Mouse (Mus musculus): Measurements from ENCODE around the gene Dnajc13. TPM values are rescaled to one million over a fixed set of nuclear protein-coding genes. Genes with fewer than 3 reads are reported as not detected.

Gene Dnajc13
- polyA plus RNA-seq, 1 experiment = 107 TPM

GRCm38 (mm10) chr9:104260306-104260705 lies 2.4 kb downstream of the Dnajc13 start:
- TF ChIP-seq CTCF (IDR thresholded peaks at IDR 0.05; ENCODE audit: borderline replicate concordance, insufficient read depth, low read length) (no peak), POLR2A (IDR thresholded peaks at IDR 0.05; ENCODE audit: low read depth, low read length) (no peak)
- H3K4me3 ChIP-seq (ENCODE audit: insufficient read depth, low read length) = peak overlapping the region; percentile 12; the same call in 1 of the 2 replicates

DNA sequence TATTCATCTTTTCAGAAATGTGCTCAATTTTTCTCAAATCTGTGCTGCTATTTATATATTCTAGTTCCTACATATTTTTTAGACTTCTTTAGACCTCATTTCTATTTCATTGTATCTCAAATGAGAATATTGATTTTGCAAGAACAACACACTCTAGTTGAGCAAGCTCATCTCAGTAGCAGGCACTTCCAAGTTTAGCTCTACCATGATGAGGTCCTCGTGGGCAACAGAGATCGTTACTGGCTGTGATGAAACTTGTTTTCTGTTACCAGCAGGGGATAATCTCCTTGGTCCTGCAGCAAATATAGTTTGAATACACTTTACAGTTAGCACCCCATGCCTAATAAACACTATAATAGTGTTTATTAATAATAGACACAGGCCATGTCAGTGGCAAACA lies 6.6 kb downstream of the Dnajc13 start:
- H3K27ac ChIP-seq (ENCODE audit: insufficient read depth, low read length) = no peak overlapping the region
- H3K4me1 ChIP-seq (ENCODE audit: control insufficient read depth, insufficient read depth, low read length) = peaks cover 18% of the 10 kb centered on the region
- H3K4me3 ChIP-seq (ENCODE audit: insufficient read depth, low read length) = no peak overlapping the region
- TF ChIP-seq CTCF (IDR thresholded peaks at IDR 0.05; ENCODE audit: borderline replicate concordance, insufficient read depth, low read length) = no peak
- no peak for TF ChIP-seq POLR2A (IDR thresholded peaks at IDR 0.05; ENCODE audit: low read depth, low read length)

More at GRCm38 (mm10) chr9:104260306-104260705, 2.4 kb downstream of the Dnajc13 start:
- Histone ChIP-seq H3K27ac (ENCODE audit: insufficient read depth, low read length) (no peak overlapping the region), H3K4me1 (ENCODE audit: control insufficient read depth, insufficient read depth, low read length) (peaks cover 15% of the 10 kb centered on the region)

- TF ChIP-seq CTCF (IDR thresholded peaks at IDR 0.05; ENCODE audit: borderline replicate concordance, insufficient read depth, low read length) = no peak
- TF ChIP-seq POLR2A (IDR thresholded peaks at IDR 0.05; ENCODE audit: low read depth, low read length) = no peak
- Histone ChIP-seq H3K4me3 (ENCODE audit: insufficient read depth, low read length) (no peak overlapping the region), H3K27ac (ENCODE audit: insufficient read depth, low read length) (no peak overlapping the region), H3K4me1 (ENCODE audit: control insufficient read depth, insufficient read depth, low read length) (peaks cover 11% of the 10 kb centered on the region)
Observed at GRCm38 (mm10) chr9:104254408-104255180, 8.1 kb downstream of the Dnajc13 start.

GRCm38 (mm10) chr9:104252637-104253036 lies 10.1 kb downstream of the Dnajc13 start:
- TF ChIP-seq CTCF (IDR thresholded peaks at IDR 0.05; ENCODE audit: borderline replicate concordance, insufficient read depth, low read length) (no peak), POLR2A (IDR thresholded peaks at IDR 0.05; ENCODE audit: low read depth, low read length) (no peak)
- peaks cover 13% of the 10 kb centered on the region for H3K4me1 ChIP-seq (ENCODE audit: control insufficient read depth, insufficient read depth, low read length)
- H3K4me3 ChIP-seq (ENCODE audit: insufficient read depth, low read length) = no peak overlapping the region
- H3K27ac ChIP-seq (ENCODE audit: insufficient read depth, low read length) = no peak overlapping the region

GRCm38 (mm10) chr9:104251687-104252086 lies 11.0 kb downstream of the Dnajc13 start:
- peaks cover 6% of the 10 kb centered on the region for H3K4me1 ChIP-seq (ENCODE audit: control insufficient read depth, insufficient read depth, low read length)
- no peak overlapping the region for H3K4me3 ChIP-seq (ENCODE audit: insufficient read depth, low read length)
- no peak for TF ChIP-seq CTCF (IDR thresholded peaks at IDR 0.05; ENCODE audit: borderline replicate concordance, insufficient read depth, low read length)
- no peak for TF ChIP-seq POLR2A (IDR thresholded peaks at IDR 0.05; ENCODE audit: low read depth, low read length)
- no peak overlapping the region for H3K27ac ChIP-seq (ENCODE audit: insufficient read depth, low read length)

DNA sequence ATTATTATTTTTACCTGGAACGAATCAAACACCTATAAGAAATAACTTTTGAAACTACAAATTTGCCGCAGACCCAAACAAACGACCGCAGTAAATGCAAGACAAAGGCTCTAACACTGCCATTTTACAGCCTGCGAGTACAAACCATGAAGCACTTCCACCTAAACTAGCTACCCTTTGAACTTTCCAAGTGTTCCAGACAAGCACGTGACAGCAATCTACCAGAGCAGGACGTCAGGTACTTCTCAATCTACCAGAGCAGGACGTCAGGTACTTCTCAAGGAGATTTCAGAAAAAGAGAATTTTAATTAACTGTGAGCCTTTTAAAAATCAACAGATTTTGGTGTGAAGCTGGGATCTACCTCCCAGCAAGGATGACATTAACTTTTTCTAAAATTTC lies 11.6 kb downstream of the Dnajc13 start:
- TF ChIP-seq POLR2A (IDR thresholded peaks at IDR 0.05; ENCODE audit: low read depth, low read length) (no peak), CTCF (IDR thresholded peaks at IDR 0.05; ENCODE audit: borderline replicate concordance, insufficient read depth, low read length) (no peak)
- H3K4me1 ChIP-seq (ENCODE audit: control insufficient read depth, insufficient read depth, low read length) = peaks cover 5% of the 10 kb centered on the region
- no peak overlapping the region for H3K4me3 ChIP-seq (ENCODE audit: insufficient read depth, low read length)
- H3K27ac ChIP-seq (ENCODE audit: insufficient read depth, low read length) = no peak overlapping the region

- TF ChIP-seq POLR2A (IDR thresholded peaks at IDR 0.05; ENCODE audit: low read depth, low read length) (no peak), CTCF (IDR thresholded peaks at IDR 0.05; ENCODE audit: borderline replicate concordance, insufficient read depth, low read length) (no peak)
- Histone ChIP-seq H3K4me1 (ENCODE audit: control insufficient read depth, insufficient read depth, low read length) (peaks cover 5% of the 10 kb centered on the region), H3K4me3 (ENCODE audit: insufficient read depth, low read length) (no peak overlapping the region), H3K27ac (ENCODE audit: insufficient read depth, low read length) (no peak overlapping the region)
Observed at GRCm38 (mm10) chr9:104247307-104247987, 15.3 kb downstream of the Dnajc13 start.

- TF ChIP-seq CTCF (IDR thresholded peaks at IDR 0.05; ENCODE audit: borderline replicate concordance, insufficient read depth, low read length) = no peak
- no peak for TF ChIP-seq POLR2A (IDR thresholded peaks at IDR 0.05; ENCODE audit: low read depth, low read length)
- Histone ChIP-seq H3K4me1 (ENCODE audit: control insufficient read depth, insufficient read depth, low read length) (peaks cover 2% of the 10 kb centered on the region; the same call in 1 of the 2 replicates), H3K4me3 (ENCODE audit: insufficient read depth, low read length) (no peak overlapping the region), H3K27ac (ENCODE audit: insufficient read depth, low read length) (no peak overlapping the region)
Observed at GRCm38 (mm10) chr9:104243799-104244466, 18.8 kb downstream of the Dnajc13 start.

DNA sequence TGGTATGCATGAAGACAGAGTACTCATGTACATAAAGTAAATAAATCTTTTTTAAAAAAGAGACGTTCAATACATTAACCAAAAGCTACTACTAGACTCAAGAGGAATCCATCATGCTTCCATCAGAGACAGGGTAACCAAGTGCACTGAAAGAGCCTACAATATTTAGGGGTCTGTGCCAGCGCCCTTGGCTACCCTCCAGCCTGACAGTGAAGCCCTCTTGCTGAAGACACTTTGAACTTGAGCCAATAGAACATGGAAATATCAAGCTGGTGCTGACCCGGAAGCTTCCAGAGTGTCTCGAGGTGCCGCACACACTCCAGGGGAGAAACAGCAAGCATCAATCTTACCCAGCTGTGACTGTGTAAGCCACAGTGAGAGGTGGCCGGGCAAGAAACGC lies 22.6 kb downstream of the Dnajc13 start:
- H3K27ac ChIP-seq (ENCODE audit: insufficient read depth, low read length) = no peak overlapping the region
- no peaks in the 10 kb centered on the region for H3K4me1 ChIP-seq (ENCODE audit: control insufficient read depth, insufficient read depth, low read length)
- no peak overlapping the region for H3K4me3 ChIP-seq (ENCODE audit: insufficient read depth, low read length)
- TF ChIP-seq POLR2A (IDR thresholded peaks at IDR 0.05; ENCODE audit: low read depth, low read length) (no peak), CTCF (IDR thresholded peaks at IDR 0.05; ENCODE audit: borderline replicate concordance, insufficient read depth, low read length) (no peak)
